Mouse (Mus musculus) liver, adult 2 months (tissue): ENCODE data around the gene Rnf121.

Experiments used
- CTCF ChIP-seq: fragments of 200-500 bp; IDR thresholded peaks from 2 replicates; pipeline ENCODE4 v1.5.1; 2011; ENCODE audit warnings: low read depth, low read length, control low read depth
- POLR2A ChIP-seq: fragments of 200-500 bp; IDR thresholded peaks from 2 replicates; pipeline ENCODE4 v1.6.1; 2011; ENCODE audit warnings: low read length, control low read depth; ENCODE audit not compliant: insufficient read depth; ENCODE audit errors: extremely low read depth

- no peak for TF ChIP-seq CTCF
- no peak for TF ChIP-seq POLR2A
These were observed 94.9 kb downstream of the Rnf121 start for GRCm38 (mm10) chr7:101970429-101970775.
